Mouse (Mus musculus) testis, postnatal 10 days (tissue): Measurements from ENCODE around the gene Filip1l.

Experiments
- DNase-seq: peaks from one replicate; pipeline ENCODE4 v3.0.0; 2021; ENCODE audit warnings: low spot score

The Filip1l gene

DNA sequence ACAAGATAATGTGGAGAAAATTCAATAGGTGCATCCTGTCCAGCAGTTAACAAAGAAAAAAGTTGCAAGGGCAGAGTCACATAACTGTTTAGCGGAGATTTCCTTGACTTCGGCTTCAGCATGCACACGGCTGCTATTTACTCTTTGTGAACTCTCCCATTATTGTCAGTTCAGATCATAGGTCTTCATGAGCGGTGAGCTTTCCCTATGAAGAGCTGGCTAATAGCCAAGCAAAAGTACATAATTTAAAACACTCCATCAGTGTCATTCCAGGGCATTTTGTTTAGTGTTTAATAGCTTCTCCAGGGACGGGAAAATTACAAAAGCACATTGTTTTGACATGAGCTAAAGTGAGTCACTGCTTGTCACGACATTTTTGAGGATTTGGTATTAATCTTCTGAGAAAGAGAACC lies 179.2 kb downstream of the Filip1l start:
- no peak for DNase-seq

DNA sequence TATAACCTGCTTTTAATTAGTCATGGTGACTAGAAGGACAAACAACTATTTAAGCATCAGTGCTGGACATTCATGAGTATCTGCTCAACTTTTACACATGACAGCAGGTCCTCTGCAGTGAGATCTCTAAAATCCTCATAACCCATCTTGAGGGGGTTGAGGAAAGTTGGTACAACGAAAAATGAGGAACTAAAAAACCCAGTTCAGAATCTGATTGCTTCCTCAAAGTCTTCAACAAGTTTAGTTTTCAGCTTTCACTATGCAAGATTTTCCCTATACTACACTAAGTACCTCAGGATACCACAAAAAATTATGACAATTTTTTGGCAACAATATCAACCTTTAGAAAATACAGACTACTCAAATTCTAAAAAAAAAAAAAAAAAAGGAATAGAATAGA lies 181.5 kb downstream of the Filip1l start:
- no peak for DNase-seq

DNA sequence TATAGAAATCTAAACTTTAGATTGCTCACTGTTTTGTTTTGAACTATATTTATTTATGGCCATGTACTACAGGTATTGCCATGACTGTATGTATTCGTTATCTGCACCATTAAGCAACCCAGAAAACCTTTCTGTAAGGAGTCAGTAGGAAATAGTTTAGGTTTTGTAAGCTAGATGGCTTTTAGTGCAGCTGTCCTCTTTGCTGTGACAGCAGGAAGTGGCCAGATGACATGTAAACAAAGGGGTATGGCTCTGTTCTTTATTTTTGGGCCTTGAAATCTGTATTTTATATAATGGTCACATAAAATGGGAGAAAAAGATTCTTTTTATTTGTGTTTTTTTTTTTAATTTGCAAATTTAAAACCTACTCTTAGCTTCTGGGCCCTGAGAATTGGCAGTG lies 181.9 kb downstream of the Filip1l start:
- DNase-seq: no peak

DNA sequence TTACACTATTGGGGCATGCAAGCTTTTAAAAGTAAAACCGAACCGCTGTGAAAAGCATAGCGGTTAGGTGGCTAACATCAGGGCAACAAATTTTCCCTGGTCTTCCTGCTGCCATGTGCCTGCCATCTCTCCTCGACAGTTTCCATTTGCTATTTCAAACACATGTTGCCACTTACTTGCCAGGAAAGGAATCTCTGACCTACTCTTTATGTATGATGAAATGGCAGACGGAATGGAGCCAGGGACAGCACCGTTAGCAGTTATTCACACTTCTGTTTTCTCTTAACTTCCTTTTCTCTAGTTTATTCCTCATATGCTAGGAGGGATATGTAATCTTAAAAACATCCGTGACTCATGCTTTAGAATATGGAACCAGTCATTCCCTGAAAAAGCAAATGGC lies 183.6 kb downstream of the Filip1l start:
- DNase-seq: no peak

DNA sequence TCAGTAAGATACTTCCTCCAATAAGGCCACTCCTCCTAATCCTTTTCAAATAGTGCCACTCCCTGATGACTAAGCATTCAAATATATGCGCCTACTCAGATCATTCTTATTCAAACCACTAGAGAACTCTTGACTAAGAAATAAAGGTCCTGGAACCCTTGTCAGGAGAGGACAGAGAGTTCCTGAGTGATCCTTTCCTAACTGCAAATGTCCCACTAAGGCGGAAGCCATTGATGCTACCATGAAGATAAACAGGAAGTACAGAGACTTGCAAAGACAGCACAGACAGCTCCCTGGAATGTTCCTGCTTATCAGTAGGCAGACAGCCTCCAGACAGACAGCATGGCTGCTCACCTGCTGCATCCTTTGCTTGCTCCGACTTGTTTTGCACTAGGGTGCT lies 190.3 kb downstream of the Filip1l start:
- DNase-seq: no peak

DNA sequence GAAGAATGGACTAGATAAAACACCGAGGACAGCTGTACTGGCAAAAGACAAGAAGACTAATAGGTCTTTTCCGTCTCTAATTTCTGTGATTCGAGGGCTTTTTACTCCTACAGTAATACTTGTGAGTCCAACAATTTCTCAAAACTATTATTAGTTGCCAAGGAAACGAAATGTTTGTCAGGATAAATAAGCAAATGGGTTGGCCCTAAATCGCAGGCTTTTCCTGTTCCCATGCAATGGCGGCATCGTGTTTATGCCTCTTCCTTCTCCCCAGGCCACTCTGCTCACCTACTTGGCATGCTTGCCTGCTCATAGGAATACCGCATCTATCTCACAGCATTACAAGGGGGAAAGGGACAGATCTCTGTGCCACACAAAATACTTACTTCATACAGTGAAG lies 191.5 kb downstream of the Filip1l start:
- no peak for DNase-seq

DNA sequence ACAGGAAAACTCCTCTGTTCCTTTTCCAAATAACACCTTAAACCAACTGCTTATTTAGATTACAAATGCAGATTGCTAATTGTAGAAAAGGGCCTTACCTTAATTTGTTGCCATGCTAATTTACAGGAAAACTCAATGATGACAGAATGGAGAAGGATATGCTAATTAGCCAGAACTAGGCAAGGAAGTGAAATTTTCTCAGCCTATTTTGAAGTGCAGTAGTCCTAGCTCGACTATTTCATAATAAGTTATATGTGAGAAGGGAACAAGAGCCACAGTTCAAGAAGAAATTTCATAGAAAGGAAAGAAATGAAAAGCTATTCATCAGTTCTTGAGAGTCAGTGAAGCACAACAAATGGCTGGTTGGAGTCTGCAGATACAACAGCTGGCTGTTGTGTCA lies 193.5 kb downstream of the Filip1l start:
- no peak for DNase-seq

DNA sequence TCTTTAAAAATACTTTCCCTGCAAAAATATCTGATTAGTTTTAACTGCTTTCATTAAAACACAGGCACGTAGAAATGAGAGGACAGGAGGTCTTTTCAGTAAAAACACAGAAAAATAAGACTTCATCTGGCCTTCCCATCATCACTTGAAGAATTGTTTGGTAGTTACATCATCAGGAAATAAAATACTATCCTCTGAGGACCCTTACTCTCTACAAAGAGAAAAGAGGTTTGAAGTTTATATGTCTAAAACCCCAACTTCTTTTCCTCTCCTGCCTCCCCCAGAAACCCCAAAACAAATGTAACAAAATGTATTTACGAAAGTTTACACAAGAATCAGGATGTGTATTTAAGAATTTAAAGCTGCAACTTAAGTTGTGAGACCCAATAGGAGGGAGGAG lies 195.7 kb downstream of the Filip1l start:
- DNase-seq: no peak

DNA sequence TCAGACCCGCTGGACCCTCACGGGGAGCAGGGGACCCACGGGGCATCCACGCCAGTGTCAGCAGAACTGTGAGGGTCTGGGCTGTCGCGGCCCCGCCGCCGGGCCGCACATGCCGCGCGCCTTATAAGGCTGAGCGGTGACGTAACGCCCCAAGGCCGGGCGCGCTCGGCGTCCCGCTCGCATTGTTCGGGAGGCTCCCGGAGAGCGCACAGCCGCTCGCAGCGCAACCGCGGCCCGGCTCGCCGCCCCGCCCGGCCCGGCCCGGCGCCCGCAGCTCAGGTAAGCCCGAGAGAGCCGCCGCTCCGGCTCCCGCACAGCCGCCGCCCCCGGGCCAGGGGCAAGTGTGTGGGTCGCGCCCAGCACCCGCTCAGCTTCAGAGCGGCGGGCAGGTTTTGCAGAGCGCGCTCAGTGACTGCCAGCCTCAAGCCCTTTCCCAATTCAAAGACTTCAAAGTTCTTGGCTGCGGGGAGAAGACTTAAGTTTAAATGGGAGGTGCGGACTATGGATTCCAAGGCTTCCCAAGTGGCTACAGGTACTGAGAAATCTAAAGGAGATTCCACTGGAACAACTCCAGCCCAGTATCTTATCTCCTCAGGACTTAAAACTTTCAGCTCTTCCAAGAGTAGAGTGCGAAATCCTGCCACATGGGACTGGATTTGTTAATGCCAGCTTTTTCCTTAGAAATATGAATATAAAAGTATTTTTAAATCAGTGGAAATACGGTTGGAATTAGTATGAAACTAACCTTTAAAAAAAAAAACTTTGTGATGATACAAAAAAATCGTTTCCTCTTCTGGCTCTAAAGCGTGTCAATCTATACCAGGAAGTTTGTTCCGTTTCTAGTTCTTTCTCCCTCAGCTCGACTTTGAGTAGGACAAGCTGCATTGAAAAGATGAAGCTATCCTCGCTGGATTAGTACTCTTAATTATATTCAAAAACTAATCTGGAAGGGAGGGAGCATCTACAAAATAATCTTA lies 196.5 kb downstream of the Filip1l start:
- DNase-seq: peak; percentile 84

DNA sequence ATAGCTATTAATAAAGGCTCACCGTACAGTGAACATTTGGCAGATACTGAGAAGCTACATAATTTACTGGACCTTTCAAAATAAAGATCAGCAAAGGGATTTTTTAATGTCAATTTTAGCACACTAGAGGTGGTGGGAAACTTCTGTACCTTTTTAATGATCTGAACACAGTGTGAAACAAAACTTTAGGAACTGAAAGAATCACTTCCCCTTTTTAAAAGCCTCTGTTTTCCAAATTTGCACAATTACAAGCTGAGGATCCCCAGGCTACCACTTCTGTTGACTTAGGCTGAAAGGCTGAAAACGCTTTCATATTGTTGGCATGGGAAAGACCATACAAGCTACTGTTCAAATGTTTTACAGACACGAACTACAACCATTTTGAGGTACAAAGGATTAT lies 197.2 kb downstream of the Filip1l start:
- DNase-seq: no peak

DNA sequence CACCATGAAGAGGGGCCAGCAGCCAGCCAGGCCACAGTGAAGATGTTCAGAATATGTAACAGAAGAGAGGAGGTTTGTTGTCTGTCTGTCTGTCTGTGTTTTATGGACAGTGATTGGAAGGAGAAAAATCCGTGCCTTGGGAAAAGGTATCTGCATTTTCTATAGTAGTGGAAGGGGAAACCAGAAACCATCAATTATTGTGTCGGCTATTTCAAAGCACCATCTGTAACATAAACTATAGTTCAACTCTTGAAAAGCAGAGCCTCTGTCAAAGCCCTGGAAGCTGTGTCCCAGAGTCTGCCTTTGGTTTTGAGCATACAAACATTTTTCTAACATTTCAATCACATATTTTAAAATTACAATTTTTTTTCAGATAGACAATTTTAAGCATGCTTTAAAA lies 197.9 kb downstream of the Filip1l start:
- DNase-seq: no peak

DNA sequence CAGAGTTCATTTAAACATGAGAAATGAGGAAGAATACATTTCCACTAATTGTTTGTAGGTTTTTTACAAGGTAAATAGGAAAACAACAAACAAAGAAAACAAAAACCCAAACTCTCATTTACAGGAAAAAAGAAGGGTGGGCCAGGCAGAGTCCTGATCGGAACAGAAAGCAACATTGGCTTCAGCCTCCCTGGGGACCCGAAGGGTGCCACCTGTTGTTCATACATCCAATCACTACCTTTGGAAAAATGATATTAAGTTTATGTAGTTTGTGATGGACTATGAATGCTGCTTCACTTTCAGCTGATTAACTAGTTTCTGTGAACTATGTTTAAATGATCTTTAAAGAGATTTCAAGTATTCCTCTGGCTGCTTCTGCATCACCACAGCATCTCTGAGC lies 198.7 kb downstream of the Filip1l start:
- DNase-seq: no peak

DNA sequence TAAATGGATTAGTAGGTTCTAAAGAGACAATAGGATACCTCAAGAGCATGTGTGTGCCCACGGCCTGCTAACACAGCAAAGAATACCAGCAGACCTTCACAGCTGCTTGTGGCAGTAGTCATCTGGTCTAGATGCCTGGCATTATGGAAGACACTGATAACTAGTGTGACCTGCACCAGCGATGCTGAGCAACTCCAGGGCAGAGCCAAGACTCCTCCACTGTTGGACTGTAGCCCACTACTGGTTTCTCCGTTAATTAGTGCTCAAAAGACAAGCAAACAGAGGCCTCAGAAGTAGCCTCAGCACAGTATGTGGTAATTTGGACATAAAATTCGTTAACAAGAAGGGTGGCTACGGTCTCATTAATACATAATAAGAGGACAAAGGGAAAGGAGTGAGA lies 199.8 kb downstream of the Filip1l start:
- DNase-seq: no peak

DNA sequence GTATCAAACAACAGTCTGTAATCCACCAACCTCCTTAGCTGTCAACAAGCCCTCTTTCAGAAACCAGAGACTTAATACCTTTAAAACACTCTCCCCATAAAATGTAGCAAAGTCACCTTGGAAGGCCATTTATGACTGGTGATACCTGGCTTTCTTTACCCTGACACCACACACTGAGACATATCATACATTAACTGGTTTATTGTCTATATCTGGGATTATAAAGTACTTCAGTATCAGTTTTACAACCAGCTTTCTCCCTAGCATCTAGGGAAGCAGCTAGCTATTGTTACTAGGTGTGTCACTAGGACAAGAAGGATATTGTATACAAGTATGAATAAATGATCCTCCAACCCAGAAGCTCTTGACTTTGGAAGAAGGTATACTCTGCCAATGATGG lies 200.3 kb downstream of the Filip1l start:
- no peak for DNase-seq

DNA sequence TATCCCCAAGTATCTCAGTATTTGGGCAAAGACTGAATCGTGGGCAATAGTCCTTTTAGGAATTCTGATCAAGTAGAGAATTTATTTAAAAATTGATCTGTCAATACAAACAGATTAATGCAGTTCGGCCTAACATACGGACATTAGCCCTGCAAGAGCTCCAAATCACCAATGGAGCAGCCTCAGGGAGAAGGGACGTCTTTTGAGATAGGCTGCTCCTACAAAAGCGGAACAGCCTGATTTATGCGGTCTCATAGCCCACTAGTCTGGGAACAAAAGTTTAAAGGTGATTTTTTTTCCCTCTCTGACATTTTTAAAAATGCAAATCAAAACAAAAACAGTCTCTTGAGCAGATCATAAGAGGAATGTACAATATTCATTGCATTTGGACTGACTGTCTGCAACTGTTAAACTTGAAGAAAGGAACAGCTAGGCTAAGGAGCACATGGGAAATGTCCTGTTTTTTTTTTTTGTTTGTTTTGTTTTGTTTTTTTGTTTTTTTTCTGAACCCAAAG lies 202.1 kb downstream of the Filip1l start:
- DNase-seq: no peak

DNA sequence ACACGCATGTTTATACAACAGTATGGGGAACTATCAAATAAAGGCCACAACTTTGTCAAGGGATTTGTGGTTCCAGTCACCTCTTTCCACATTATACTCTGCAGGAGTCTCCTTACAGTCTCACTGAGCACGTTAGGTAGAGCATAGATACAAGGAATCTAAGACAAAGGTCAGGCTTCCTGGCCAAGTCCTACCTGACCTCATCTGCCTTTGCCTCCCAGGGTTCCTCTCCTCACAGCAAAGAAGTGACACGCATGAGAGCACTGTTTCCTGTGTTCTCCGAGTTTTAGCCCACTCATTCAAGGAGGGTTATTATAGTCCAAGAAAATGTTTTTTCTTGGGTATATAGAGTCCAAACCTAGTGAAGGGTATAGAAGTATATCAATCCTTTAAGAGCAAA lies 202.8 kb downstream of the Filip1l start:
- no peak for DNase-seq

DNA sequence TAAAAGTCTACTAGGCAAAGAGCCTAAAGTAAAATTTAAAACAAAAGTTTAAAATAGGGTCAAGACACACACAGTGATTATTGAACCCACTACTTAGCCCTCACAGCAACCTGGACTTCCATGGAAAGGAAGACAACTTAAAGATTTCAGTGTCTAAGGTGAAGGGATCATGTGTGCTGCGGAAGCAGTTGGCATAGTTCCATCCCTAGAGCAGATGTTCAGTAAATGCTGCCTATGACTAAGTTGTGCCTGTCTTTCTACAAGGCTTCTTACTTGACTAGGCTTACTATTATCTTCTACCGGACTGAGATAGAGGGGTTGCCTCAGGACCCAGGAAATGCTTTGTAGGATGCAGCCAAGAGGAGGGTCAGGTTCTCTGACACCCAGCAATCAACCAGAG lies 203.4 kb downstream of the Filip1l start:
- no peak for DNase-seq

DNA sequence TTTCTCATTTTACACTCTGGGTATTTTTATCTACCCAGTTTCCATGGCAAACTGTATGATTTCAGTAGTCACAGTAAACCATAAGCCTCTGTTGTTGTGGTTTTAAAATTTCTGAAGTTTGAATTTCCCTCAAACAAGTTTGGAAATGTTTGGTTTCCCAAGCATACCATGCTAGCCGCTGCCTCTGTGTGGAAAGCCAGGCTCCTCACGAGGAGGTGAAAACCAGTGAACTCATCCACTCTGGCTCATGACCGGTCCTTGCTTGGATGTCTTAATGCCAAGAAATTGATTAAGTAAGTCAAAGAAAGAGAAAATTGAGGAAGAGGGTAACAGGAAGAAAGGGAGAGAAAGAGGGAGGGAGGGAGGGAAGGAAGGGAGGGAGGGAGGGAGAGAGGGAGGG lies 205.4 kb downstream of the Filip1l start:
- no peak for DNase-seq

DNA sequence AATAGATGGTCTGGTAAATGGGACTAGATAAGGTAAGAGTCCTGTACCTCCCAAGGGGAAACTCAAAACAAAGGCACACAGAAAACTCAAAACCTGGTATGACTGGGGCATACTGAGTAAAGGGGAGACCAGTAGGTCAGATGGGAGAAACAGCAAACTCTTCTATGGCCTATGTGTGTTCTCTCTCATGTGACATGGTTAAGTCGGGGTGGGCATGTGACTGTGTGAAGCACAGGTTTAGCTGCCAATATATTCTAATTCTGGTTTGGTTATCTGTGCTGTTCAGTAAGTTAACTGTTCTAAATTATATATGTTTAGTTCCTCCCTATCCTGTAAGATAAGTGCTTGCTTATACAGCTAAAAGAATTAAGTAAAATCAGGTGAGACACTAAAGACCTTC lies 207.3 kb downstream of the Filip1l start:
- no peak for DNase-seq

DNA sequence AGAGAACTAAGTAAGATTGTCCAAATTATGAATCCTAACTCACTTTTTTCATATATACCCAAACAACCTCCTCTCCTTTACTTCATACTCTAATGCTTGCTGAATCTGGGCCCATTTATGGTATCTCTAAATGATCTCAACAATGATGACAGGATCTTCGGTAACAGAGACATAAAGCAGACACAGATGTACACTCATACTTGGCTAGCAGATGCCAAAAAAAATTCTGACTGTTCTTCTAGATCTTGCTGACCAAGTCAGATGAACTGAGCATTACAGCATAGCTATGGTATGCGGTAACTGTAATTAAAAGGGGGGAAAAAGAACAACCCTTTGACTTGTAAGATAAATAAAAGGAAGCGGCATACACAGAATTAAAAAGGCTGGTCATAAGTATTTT lies 210.6 kb downstream of the Filip1l start:
- DNase-seq: no peak

DNA sequence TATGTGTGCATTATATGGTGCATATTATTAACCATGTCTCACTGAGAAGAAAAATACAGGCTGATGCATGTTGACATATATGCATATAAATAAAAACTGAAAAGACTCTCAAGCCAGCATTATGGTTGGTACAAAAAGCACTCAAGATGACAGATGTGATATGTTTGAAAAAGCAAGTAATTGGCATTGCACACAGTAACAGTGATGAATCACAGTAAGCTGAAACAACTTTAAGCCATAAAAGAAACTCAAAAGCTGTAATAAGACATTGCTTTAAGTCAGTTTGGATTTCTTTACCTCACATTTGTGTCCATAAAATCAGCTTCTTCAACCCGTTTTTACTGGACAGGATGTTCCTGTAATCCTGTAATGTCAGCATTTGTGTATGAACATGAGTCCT lies 211.9 kb downstream of the Filip1l start:
- no peak for DNase-seq

DNA sequence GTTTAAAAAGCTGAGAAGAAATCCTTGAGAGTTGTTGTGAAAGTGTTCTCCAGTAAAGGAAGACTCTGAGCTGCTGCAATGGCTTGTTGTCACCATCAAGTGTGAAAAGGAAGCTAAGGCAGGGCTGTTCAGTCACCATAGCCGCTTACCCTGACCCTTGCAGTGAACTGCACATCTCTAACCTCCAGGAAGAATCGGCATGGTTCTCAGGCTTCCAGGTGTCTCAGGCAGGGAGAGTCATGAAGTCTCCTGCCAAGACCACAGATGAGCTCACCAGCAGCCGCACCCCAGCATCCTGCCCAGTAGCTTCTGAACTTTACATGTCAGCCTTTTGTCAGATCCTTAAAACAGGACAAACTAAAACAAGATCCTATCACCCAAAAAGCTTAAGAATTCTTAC lies 213.3 kb downstream of the Filip1l start:
- no peak for DNase-seq

DNA sequence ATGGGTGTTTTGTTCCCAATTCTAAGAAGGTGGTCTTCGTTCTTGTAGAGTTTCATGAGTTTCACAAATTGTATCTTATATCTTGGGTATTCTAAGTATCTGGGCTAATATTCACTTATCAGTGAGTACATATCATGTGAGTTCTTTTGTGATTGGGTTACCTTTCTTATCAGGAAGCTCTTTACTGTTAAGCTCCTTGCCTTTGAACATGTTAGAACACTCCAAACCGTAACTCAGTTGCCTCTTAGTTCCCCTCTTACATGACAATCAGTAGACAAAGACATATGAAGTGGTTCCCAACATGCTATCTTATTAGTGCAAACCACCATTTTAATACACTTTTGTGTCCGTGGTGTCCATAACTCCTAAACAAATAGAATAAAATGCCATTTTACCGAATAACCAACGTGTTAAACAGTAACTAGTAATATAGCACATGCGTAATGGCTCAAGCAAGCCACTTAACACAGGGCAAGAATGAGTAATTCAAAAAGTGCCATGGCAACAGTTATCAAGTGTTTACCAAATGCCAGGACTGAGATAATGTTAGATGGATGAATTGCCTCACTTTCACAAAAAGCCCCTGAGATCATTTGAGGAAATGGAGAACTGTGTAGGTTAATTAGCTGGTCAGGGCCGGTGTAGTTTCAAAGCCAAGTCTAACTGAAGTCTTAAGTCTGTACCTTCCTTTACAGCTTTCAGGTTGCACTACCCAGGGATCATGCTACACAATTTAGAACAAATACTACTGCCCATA lies 215.9 kb downstream of the Filip1l start:
- no peak for DNase-seq
